Mouse (Mus musculus) thymus, adult 2 months (tissue): ENCODE data around the gene Six3.

Experiments
- CTCF ChIP-seq: fragments of 200-500 bp; IDR thresholded peaks from 2 replicates; pipeline ENCODE4 v1.5.1; 2012; ENCODE audit warnings: mild to moderate bottlenecking, control low read depth, low read length, moderate library complexity, borderline replicate concordance; ENCODE audit not compliant: control insufficient read depth, poor library complexity, insufficient read depth; ENCODE audit errors: extremely low read depth
- POLR2A ChIP-seq: fragments of 200-500 bp; IDR thresholded peaks from 2 replicates; pipeline ENCODE4 v1.6.1; 2012; ENCODE audit warnings: mild to moderate bottlenecking, low read length, control low read depth, moderate library complexity; ENCODE audit not compliant: control insufficient read depth, poor library complexity, insufficient read depth; ENCODE audit errors: extremely low read depth

- no peak for TF ChIP-seq CTCF
- TF ChIP-seq POLR2A: no peak
These were observed 17.1 kb downstream of the Six3 start for GRCm38 (mm10) chr17:85630296-85631050.
